Mouse (Mus musculus): ENCODE data around the gene Srrm3.

The Srrm3 gene

GRCm38 (mm10) chr5:135806555-135807262 lies at the start of gene Srrm3:
Srrm3 (plus strand) TSS chr5:135806890.
- DNase-seq (ENCODE audit: inconsistent ontology term): peak; percentile 72

GRCm38 (mm10) chr5:135761881-135762280 lies 44.8 kb upstream of the Srrm3 start:
- DNase-seq (ENCODE audit: inconsistent ontology term): no peak

- DNase-seq (ENCODE audit: inconsistent ontology term): peak; percentile 55
Measured at GRCm38 (mm10) chr5:135763526-135763925, 43.2 kb upstream of the Srrm3 start.

DNA sequence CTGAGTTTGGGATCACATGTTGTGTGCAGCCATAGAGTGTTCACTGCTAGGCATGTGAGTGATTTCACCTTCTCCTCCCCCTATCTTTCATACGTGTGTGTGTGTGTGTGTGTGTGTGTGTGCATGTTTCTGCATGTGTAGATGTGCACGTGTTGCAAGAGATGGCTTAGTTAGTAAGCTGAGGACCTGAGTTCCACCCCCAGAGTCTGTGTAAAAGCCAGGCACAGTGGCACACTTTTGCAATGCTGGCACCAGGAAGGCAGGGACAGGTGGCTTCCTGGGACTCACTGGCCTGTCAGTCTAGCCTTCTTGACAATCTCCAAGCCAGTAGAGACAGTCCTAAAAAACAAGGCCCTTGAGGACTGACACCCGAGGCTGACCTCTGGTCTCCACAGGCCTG lies 41.7 kb upstream of the Srrm3 start:
- no peak for DNase-seq (ENCODE audit: inconsistent ontology term)

GRCm38 (mm10) chr5:135772519-135772918 lies 34.2 kb upstream of the Srrm3 start:
- no peak for DNase-seq (ENCODE audit: inconsistent ontology term)

GRCm38 (mm10) chr5:135776546-135776945 lies 30.1 kb upstream of the Srrm3 start:
- no peak for DNase-seq (ENCODE audit: inconsistent ontology term)

DNA sequence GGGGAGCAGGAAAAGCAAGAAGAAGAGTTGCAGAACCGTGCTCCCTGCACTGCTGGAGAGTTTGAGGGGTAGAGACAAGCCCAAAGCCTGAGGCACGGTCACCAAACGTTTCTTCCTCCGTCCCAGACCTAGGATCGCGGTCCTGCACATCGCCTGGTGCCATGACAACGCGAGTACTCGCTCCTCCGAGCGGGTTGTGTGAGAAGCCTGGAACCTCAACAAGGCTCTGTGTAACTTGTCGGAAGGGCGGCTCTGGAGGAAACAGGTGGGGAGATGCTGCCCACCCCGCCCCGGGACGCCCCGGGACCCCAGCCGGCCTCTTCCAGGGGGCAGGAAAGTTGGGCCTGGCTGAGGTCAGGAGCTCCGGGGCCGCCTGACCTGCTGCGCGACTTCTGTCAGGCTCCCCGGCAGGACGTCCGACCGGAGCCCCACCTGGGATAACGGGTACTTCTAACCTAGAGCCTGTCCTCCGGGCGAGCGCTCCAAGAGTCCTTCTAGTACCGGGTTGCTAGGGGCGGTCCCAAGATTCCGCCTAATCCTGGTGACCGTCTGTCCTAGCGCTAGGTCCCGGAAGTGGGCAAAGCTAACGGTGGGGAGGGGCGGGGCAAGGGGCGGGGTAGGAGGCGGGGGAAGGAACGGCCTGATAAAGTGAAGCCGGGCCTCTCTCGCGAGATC lies 28.8 kb upstream of the Srrm3 start, which contains the start of gene Styxl1:
TSS of gene Styxl1 (minus strand) at position 590 of the 675 bp plus-strand sequence.
- no peak for DNase-seq (ENCODE audit: inconsistent ontology term)

- peak; percentile 99 for DNase-seq (ENCODE audit: inconsistent ontology term)
Measured at GRCm38 (mm10) chr5:135778471-135779445, 27.9 kb upstream of the Srrm3 start, which contains the start of gene Mdh2. Mdh2 (plus strand) TSS chr5:135778480.

- DNase-seq (ENCODE audit: inconsistent ontology term): peak; percentile 12
Measured at GRCm38 (mm10) chr5:135780331-135780730, 26.4 kb upstream of the Srrm3 start.

GRCm38 (mm10) chr5:135782901-135783300 lies 23.8 kb upstream of the Srrm3 start:
- DNase-seq (ENCODE audit: inconsistent ontology term): no peak

DNA sequence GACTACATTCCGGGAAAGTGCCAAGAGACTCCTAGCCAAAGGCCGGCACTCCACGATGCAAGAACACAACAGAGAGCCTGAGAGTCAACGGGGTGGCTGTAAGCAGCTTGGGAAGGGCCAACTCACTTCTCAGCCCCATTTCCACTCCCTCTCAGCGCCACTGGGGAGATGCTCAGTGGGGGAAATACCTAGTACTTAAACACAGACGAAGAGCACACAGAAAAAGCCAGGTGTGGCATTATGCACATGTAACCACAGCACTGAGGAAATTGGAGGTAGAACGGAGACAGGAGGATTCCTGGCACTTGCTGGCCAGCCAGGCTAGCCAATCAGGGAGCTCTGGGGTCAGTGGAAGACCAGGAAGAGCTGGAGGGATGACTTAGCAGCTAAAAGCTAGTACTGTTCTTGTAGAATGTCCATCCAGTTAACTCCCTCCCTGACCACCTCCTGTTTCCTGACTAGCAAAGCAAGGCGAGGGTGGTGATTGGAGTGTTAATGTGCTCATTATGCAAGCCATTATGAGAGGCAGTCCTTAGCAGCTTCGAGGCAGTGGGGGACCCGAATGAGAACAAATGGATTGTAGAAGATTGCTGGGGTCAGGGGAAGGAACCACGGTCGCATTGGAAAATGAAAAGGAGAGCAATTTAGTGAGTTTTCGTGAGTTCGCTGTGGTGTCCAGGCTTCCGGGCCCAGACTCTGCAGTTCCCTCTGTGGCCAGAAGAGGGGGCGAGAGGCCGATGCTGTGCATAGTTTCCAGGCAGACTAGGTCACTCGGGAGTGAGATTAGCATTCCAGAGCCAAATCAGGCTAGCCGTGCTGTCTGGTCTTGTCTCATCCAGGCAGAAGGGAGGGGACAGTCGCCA lies 12.5 kb upstream of the Srrm3 start:
- DNase-seq (ENCODE audit: inconsistent ontology term): peak; percentile 87

GRCm38 (mm10) chr5:135794859-135795181 lies 11.9 kb upstream of the Srrm3 start:
- no peak for DNase-seq (ENCODE audit: inconsistent ontology term)

DNA sequence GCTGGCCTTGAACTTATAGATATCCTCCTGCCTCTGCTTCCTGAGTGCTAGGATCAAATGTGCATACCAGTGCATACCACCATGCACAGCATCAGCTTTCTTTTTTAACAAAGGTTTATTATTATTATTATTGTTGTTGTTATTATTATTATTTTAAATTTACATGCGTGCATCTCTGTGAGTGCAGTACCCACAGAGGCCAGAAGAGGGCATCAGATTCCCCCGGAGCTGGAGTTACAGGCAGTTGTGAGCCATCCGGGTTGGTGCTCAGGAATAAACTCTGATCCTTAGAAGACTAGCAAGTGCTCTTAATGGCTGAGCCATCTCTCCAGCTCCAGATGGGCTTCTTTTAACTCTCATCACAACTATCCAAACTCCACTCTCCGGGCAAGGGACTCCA lies 6.9 kb upstream of the Srrm3 start:
- DNase-seq (ENCODE audit: inconsistent ontology term): no peak

GRCm38 (mm10) chr5:135800927-135801326 lies 5.8 kb upstream of the Srrm3 start:
- peak; percentile 3 for DNase-seq (ENCODE audit: inconsistent ontology term)

GRCm38 (mm10) chr5:135802641-135803040 lies 4.0 kb upstream of the Srrm3 start:
- DNase-seq (ENCODE audit: inconsistent ontology term): no peak

GRCm38 (mm10) chr5:135803135-135803534 lies 3.6 kb upstream of the Srrm3 start:
- no peak for DNase-seq (ENCODE audit: inconsistent ontology term)

- no peak for DNase-seq (ENCODE audit: inconsistent ontology term)
Measured at GRCm38 (mm10) chr5:135803676-135804075, 3.0 kb upstream of the Srrm3 start.

GRCm38 (mm10) chr5:135804735-135805134 lies 2.0 kb upstream of the Srrm3 start:
- no peak for DNase-seq (ENCODE audit: inconsistent ontology term)

- DNase-seq (ENCODE audit: inconsistent ontology term): no peak
Measured at GRCm38 (mm10) chr5:135807263-135807637, 560 bp downstream of the Srrm3 start.

DNA sequence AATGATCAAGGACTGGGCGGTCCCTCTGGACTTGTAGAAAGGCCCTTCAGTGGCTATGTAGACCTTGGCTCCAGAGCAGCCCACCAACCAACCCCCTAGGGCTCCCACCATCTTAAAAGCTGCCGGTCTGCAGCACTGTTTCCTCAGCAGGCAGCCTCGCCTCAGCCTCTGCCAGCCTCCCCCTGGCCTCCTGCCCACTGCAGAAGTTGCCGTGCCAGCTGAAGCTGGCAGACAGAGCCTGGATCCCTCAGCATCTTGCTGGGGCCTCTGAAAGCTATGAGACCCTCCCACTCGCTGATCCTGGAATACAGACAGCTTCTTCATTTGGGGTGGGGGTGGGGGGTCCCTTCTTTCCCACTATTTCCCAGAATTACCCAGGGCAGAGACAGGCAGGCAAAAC lies 6.3 kb downstream of the Srrm3 start:
- DNase-seq (ENCODE audit: inconsistent ontology term): no peak

DNA sequence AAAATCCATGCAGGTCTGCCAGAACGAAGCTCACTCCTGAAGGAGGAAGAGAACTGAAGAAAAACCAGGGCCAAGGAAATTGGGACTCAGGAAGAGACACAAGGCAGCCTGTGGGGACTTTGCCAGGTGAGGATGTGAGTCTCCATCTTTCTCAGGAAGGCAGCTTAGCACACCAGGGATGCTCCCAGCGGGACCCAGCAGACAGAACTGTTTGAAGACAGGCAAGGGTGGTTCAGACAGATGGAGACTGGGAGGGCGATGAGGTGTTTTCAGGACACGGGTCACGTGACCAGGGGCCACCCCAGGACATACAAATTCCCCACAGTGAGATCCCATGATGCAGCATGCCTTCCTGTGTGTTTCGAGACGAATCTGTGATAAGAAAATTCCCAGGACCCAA lies 11.8 kb downstream of the Srrm3 start:
- no peak for DNase-seq (ENCODE audit: inconsistent ontology term)
